Mouse (Mus musculus) megakaryocyte, embryonic 14.5 days (primary cell): ENCODE measurements around the gene Celsr2.

Experiments
- FLI1 ChIP-seq: IDR thresholded peaks from 2 replicates; pipeline ENCODE4 v1.6.1; 2012; ENCODE audit warnings: low read length, inconsistent platforms, mixed read lengths
- GATA1 ChIP-seq: IDR thresholded peaks from 3 replicates; pipeline ENCODE4 v1.6.1; 2012; ENCODE audit warnings: mixed read lengths, low read length, inconsistent platforms, borderline replicate concordance

DNA sequence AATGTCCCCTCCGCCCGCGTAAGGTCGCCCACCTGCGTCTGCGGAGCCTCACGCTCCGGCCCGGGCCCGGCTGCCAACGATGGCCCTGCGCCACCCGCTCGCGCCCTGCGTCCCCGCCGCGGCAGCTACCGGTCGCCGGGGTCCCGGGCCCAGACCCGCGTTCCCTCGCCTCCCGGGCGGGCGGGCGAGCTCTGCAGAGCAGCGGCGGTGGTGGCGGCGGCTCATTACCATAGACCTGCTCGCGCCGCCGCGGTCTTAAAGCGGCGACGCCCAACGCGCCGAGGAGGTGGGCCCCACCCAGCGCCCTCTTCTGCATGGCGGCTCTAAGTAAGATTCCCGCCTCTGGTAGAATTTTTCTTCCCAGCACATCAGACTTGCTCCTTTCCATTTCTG is 475 bp upstream of the Celsr2 start:
- no peak for TF ChIP-seq FLI1
- no peak for TF ChIP-seq GATA1
